Mouse (Mus musculus) embryonic fibroblast, embryonic 13.5 days (primary cell): ENCODE data around the gene Agpat4.

Experiments used
- CTCF ChIP-seq: IDR thresholded peaks from 2 replicates; pipeline ENCODE4 v1.5.1; 2011; ENCODE audit warnings: mild to moderate bottlenecking, control low read depth, low read length, moderate library complexity, borderline replicate concordance; ENCODE audit not compliant: insufficient read depth
- POLR2A ChIP-seq: IDR thresholded peaks from 2 replicates; pipeline ENCODE4 v1.6.1; 2011; ENCODE audit warnings: low read depth, mild to moderate bottlenecking, control low read depth, low read length, moderate library complexity

- TF ChIP-seq POLR2A (no peak), CTCF (no peak)
Measured at GRCm38 (mm10) chr17:12182702-12183485, 64.4 kb downstream of the Agpat4 start.
